In genomic region chr10:75186551-75186950, GRCm38 (mm10) we compare ENCODE assay signal across 28 mouse cellular contexts. TPM values are rescaled to one million over a fixed set of nuclear protein-coding genes. Genes with fewer than 3 reads are reported as not detected.
DNase-seq lines count a peak whose midpoint lies in the region; ATAC-seq and TF ChIP-seq lines count a peak whose summit lies in the region.
"Had no signal": no experiment of that assay in that cellular context is flagged by ENCODE, and none has a peak within 500 bp of the region (broad histone marks: within the 10 kb centered on the region; RNA-seq: fewer than 3 reads in every experiment).

No protein-coding gene starts in this region.

- no peak for TF ChIP-seq POLR2A in lung, adult 2 months (IDR thresholded peaks at IDR 0.05; ENCODE audit: borderline replicate concordance, extremely low read depth, low read depth, low read length)

- no peak overlapping the region for H3K4me3 ChIP-seq in heart, embryonic 15.5 days
- no peak overlapping the region for H3K4me3 ChIP-seq in heart, embryonic 12.5 days
- H3K4me3 ChIP-seq in lung, adult 2 months (replicated peaks; ENCODE audit: extremely low read depth, low read depth, low read length), result no peak overlapping the region
- no peak overlapping the region for H3K4me3 ChIP-seq in kidney, embryonic 14.5 days (ENCODE audit: low read length)
- H3K4me3 ChIP-seq: embryonic facial prominence, embryonic 12.5 days; heart, adult 2 months; intestine, embryonic 15.5 days; limb, embryonic 12.5 days; myocyte; neural tube, embryonic 12.5 days had no signal

- H3K27me3 ChIP-seq in heart, embryonic 15.5 days, result no peaks in the 10 kb centered on the region
- no peaks in the 10 kb centered on the region for H3K27me3 ChIP-seq in heart, embryonic 12.5 days (replicated peaks)
- H3K27me3 ChIP-seq in kidney, embryonic 14.5 days (ENCODE audit: control insufficient read depth, insufficient read depth, low read length), result no peaks in the 10 kb centered on the region
- H3K27me3 ChIP-seq: CH12.LX; embryonic facial prominence, embryonic 12.5 days; intestine, embryonic 15.5 days; limb, embryonic 12.5 days; neural tube, embryonic 12.5 days had no signal

- 33% methylated on average over 6 of the region's 6 CpGs for WGBS in heart, embryonic 15.5 days
- 40% methylated on average over 6 of the region's 6 CpGs for WGBS in heart, embryonic 12.5 days
- WGBS in lung, adult 2 months, result 21% methylated on average over 6 of the region's 6 CpGs
- 43% methylated on average over 6 of the region's 6 CpGs for WGBS in kidney, embryonic 14.5 days

- H3K9ac ChIP-seq in heart, embryonic 15.5 days, result no peak overlapping the region
- no peak overlapping the region for H3K9ac ChIP-seq in heart, embryonic 12.5 days
- H3K9ac ChIP-seq in kidney, embryonic 14.5 days (ENCODE audit: low read depth, low read length), result no peak overlapping the region
- H3K9ac ChIP-seq: embryonic facial prominence, embryonic 12.5 days; intestine, embryonic 15.5 days; limb, embryonic 12.5 days; neural tube, embryonic 12.5 days had no signal

- H3K4me2 ChIP-seq in heart, embryonic 15.5 days, result no peak overlapping the region
- H3K4me2 ChIP-seq in heart, embryonic 12.5 days, result no peak overlapping the region
- no peak overlapping the region for H3K4me2 ChIP-seq in kidney, embryonic 14.5 days (replicated peaks; ENCODE audit: low read depth, low read length)
- H3K4me2 ChIP-seq: embryonic facial prominence, embryonic 12.5 days; intestine, embryonic 15.5 days; limb, embryonic 12.5 days; midbrain, embryonic 11.5 days; neural tube, embryonic 12.5 days had no signal

- H3K9me3 ChIP-seq in heart, embryonic 15.5 days (replicated peaks), result no peaks in the 10 kb centered on the region
- H3K9me3 ChIP-seq in heart, embryonic 12.5 days (replicated peaks), result no peaks in the 10 kb centered on the region
- no peaks in the 10 kb centered on the region for H3K9me3 ChIP-seq in kidney, embryonic 14.5 days (ENCODE audit: control insufficient read depth, low read length)
- H3K9me3 ChIP-seq: embryonic facial prominence, embryonic 12.5 days; intestine, embryonic 15.5 days; limb, embryonic 12.5 days; neural tube, embryonic 12.5 days had no signal

- H3K36me3 ChIP-seq in heart, embryonic 15.5 days, result 0 out of 2 replicates have a peak, but pooled peaks cover 2% of the 10 kb centered on the region
- H3K36me3 ChIP-seq in heart, embryonic 12.5 days, result peaks cover 30% of the 10 kb centered on the region
- peaks cover 16% of the 10 kb centered on the region for H3K36me3 ChIP-seq in kidney, embryonic 14.5 days (ENCODE audit: control insufficient read depth, insufficient read depth, low read length)

- peak overlapping the region; percentile 28; the same call in 1 of the 2 replicates for H3K27ac ChIP-seq in heart, embryonic 15.5 days
- H3K27ac ChIP-seq in heart, embryonic 12.5 days (ENCODE audit: poor library complexity, severe bottlenecking), result no peak overlapping the region
- no peak overlapping the region for H3K27ac ChIP-seq in kidney, embryonic 14.5 days (ENCODE audit: low read depth, low read length)
- H3K27ac ChIP-seq: embryonic facial prominence, embryonic 12.5 days; heart, adult 2 months; intestine, embryonic 15.5 days; limb, embryonic 12.5 days; neural tube, embryonic 12.5 days had no signal

- peaks cover 17% of the 10 kb centered on the region for H3K4me1 ChIP-seq in heart, embryonic 15.5 days (replicated peaks)
- peaks cover 17% of the 10 kb centered on the region for H3K4me1 ChIP-seq in heart, embryonic 12.5 days (replicated peaks)
- peaks cover 2% of the 10 kb centered on the region; the same call in 1 of the 2 replicates for H3K4me1 ChIP-seq in lung, adult 2 months (ENCODE audit: control insufficient read depth, insufficient read depth, low read length)
- H3K4me1 ChIP-seq in kidney, embryonic 14.5 days (ENCODE audit: control insufficient read depth, insufficient read depth, low read length), result no peaks in the 10 kb centered on the region
- H3K4me1 ChIP-seq: embryonic facial prominence, embryonic 12.5 days; limb, embryonic 12.5 days; neural tube, embryonic 12.5 days had no signal

- ATAC-seq in heart, embryonic 15.5 days (replicated peaks; ENCODE audit: insufficient number of reproducible peaks, insufficient read depth, low FRiP score, low read depth), result no peak
- ATAC-seq in heart, embryonic 12.5 days (ENCODE audit: insufficient number of reproducible peaks, low FRiP score), result no peak
- no peak for ATAC-seq in kidney, embryonic 14.5 days (ENCODE audit: low FRiP score, low TSS enrichment)
- ATAC-seq: activated CD4-positive, CD25-positive, alpha-beta regulatory T cell, adult 4 months; forebrain, embryonic 14.5 days; hindbrain, embryonic 16.5 days; intestine, embryonic 15.5 days had no signal

- TF ChIP-seq CTCF in lung, adult 2 months (IDR thresholded peaks at IDR 0.05; ENCODE audit: insufficient read depth, low read length), result no peak

- DNase-seq in cerebellum, postnatal 10 days, result peak; percentile 80 to 85
- no peak for DNase-seq in cerebellum, adult 8-10 months
- peak; percentile 69 to 74 for DNase-seq in lung, adult 18-20 months
- no peak for DNase-seq in lung, adult 2 months
- peak; percentile 74 to 89 for DNase-seq in lung, postnatal 4 days
- DNase-seq: adrenal gland, adult 2 months; adrenal gland, postnatal 36 days; cerebellum, adult 18-20 months; embryo, embryonic 11 days; gastrocnemius, postnatal 25 days; heart, adult 2 months; kidney, postnatal 4 days; right cerebral cortex, adult 18-20 months; spleen, adult 18-20 months; thymus, postnatal 25 days had no signal

RNA-seq across cellular contexts. Expression of gene Specc1l, which starts 25.3 kb away (rescaled TPM):
- polyA plus RNA-seq in heart, embryonic 15.5 days (2015; fragmentation: Nextera tagmentation; extraction: Ambion mirVana), result 19.4 and 24.3 TPM in 2 replicates
- polyA plus RNA-seq in heart, embryonic 12.5 days (2016; fragmentation: Nextera tagmentation; extraction: Ambion mirVana), result 30.2 and 32.1 TPM in 2 replicates
- polyA plus RNA-seq in lung, adult 2 months (2012; rRNA removed), result 60.8 and 73.3 TPM in 2 replicates
- polyA plus RNA-seq in kidney, embryonic 14.5 days (2014; fragmentation: Nextera tagmentation; extraction: Ambion mirVana), result 17.2 and 27.6 TPM in 2 replicates

Comparison
In these comparisons a context has a peak if more than half of its experiments do, and no peak if none do; other contexts are left out.
1. DNase-seq: peak in cerebellum, postnatal 10 days (2 of 2), lung, adult 18-20 months (2 of 2) and lung, postnatal 4 days (2 of 2); none in cerebellum, adult 8-10 months (single experiment) and lung, adult 2 months (single experiment).